Mouse (Mus musculus): ENCODE results near the gene Igsf9. TPM values are rescaled to one million over a fixed set of nuclear protein-coding genes. Genes with fewer than 3 reads are reported as not detected.

The Igsf9 gene
- polyA plus RNA-seq, 2 experiments = 0.60 to 2.1 TPM

DNA sequence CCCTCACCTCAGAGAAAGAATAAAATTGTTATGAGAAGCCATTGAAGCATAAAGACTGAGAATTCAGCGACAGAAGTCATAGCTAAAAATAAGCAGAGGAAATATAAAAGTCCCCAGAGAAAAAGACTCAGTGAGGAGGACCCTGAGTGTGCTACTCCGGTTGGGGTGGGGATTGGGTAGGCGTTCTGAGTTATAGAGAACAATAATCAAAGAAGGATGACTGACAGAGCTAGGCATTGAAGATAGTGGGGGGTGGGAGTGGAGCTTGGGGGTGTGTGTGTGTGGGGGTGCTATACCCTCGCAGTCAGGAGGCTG, 47.8 kb upstream of the Igsf9 start:
- no peaks in the 10 kb centered on the region for H3K27me3 ChIP-seq (ENCODE audit: control insufficient read depth, insufficient read depth, low read length)
- ATAC-seq (ENCODE audit: insufficient read depth) (no peak), DNase-seq (ENCODE audit: low read depth in 3 of 3, low spot score in 3 of 3) (no peak)
- H3K27ac ChIP-seq = no peak overlapping the region
- WGBS (ENCODE audit: insufficient replicate concordance) = 65% methylated on average over 4 of the region's 4 CpGs
- no peaks in the 10 kb centered on the region for H3K36me3 ChIP-seq (replicated peaks; ENCODE audit: control insufficient read depth, insufficient read depth, low read depth)
- H3K4me2 ChIP-seq (ENCODE audit: low read depth) = no peak overlapping the region
- no peak overlapping the region for H3K9ac ChIP-seq (replicated peaks)
- H3K4me3 ChIP-seq (ENCODE audit: insufficient read depth in 1 of 2, low read depth in 2 of 2, low read length in 2 of 2) = no peak overlapping the region
- H3K9me3 ChIP-seq (ENCODE audit: control insufficient read depth, low read length) = no peaks in the 10 kb centered on the region
- peaks cover 0 to 3% of the 10 kb centered on the region in 2 experiments; a peak in 1 of 4 replicates for H3K4me1 ChIP-seq (replicated peaks; ENCODE audit: control insufficient read depth in 2 of 2, insufficient read depth in 2 of 2, low read length in 1 of 2)
- no peak for TF ChIP-seq CTCF (IDR thresholded peaks at IDR 0.05; ENCODE audit: low read depth)
- no peak for TF ChIP-seq EP300 (IDR thresholded peaks at IDR 0.05; ENCODE audit: low read depth)

DNA sequence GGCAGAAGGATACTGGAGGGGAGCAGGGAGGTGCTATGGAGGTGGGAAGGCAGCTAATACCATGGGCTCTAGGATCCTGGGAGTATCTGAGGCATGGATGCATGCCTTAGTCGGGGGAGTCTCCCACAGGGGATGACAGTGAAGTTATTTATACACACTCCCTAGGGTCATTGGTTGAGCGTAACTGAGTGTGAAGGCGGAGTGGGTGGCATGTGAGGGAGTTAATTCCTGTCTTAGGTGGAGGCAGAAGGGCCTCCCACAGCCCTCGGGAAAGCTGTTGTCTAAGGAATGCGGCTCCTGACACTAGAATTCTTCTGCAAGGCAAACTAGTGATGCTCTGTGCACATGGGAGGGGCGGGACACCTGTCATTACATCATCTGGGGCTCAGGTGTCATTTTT, 44.8 kb upstream of the Igsf9 start:
- Histone ChIP-seq H3K4me1 (replicated peaks; ENCODE audit: control insufficient read depth in 2 of 2, insufficient read depth in 2 of 2, low read length in 1 of 2) (peaks cover 0 to 3% of the 10 kb centered on the region in 2 experiments; a peak in 1 of 4 replicates), H3K4me2 (ENCODE audit: low read depth) (no peak overlapping the region), H3K4me3 (ENCODE audit: insufficient read depth in 1 of 2, low read depth in 2 of 2, low read length in 2 of 2) (no peak overlapping the region), H3K9ac (replicated peaks) (no peak overlapping the region), H3K27ac (no peak overlapping the region), H3K36me3 (replicated peaks; ENCODE audit: control insufficient read depth, insufficient read depth, low read depth) (no peaks in the 10 kb centered on the region), H3K9me3 (ENCODE audit: control insufficient read depth, low read length) (no peaks in the 10 kb centered on the region), H3K27me3 (ENCODE audit: control insufficient read depth, insufficient read depth, low read length) (no peaks in the 10 kb centered on the region)
- ATAC-seq (ENCODE audit: insufficient read depth) = no peak
- DNase-seq (ENCODE audit: low read depth in 3 of 3, low spot score in 3 of 3) = no peak
- TF ChIP-seq CTCF (IDR thresholded peaks at IDR 0.05; ENCODE audit: low read depth) = no peak
- no peak for TF ChIP-seq EP300 (IDR thresholded peaks at IDR 0.05; ENCODE audit: low read depth)
- 45% methylated on average over 6 of the region's 6 CpGs for WGBS (ENCODE audit: insufficient replicate concordance)

DNA sequence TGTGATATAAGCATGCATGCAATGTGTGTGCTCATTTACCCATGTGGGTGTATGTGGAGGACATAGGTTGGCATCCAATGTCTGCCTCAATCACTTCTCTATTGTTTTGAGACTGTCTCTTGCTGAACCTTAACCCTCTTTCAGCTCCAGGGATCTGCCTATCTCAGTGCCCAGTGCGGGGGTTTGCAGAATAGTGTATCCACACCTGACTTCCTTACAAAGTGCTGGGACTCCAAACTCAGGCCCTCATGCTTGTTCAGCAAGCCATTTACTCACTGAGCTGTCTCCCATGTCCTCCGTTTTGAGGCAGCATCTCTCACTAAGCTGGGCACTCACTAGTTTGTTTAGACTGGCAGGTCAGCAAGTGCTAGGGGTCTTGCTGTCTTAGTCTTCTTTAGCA, 43.0 kb upstream of the Igsf9 start:
- no peak overlapping the region for H3K4me3 ChIP-seq (ENCODE audit: insufficient read depth in 1 of 2, low read depth in 2 of 2, low read length in 2 of 2)
- TF ChIP-seq CTCF (IDR thresholded peaks at IDR 0.05; ENCODE audit: low read depth) (no peak), EP300 (IDR thresholded peaks at IDR 0.05; ENCODE audit: low read depth) (no peak)
- no peak overlapping the region for H3K4me2 ChIP-seq (ENCODE audit: low read depth)
- DNase-seq (ENCODE audit: low read depth in 3 of 3, low spot score in 3 of 3) (no peak), ATAC-seq (ENCODE audit: insufficient read depth) (no peak)
- H3K27ac ChIP-seq = no peak overlapping the region
- 55% methylated on average over 2 of the region's 2 CpGs for WGBS (ENCODE audit: insufficient replicate concordance)
- H3K36me3 ChIP-seq (replicated peaks; ENCODE audit: control insufficient read depth, insufficient read depth, low read depth) = no peaks in the 10 kb centered on the region
- H3K27me3 ChIP-seq (ENCODE audit: control insufficient read depth, insufficient read depth, low read length) = no peaks in the 10 kb centered on the region
- H3K4me1 ChIP-seq (replicated peaks; ENCODE audit: control insufficient read depth in 2 of 2, insufficient read depth in 2 of 2, low read length in 1 of 2) = no peaks in the 10 kb centered on the region
- H3K9ac ChIP-seq (replicated peaks) = no peak overlapping the region
- H3K9me3 ChIP-seq (ENCODE audit: control insufficient read depth, low read length) = no peaks in the 10 kb centered on the region

DNA sequence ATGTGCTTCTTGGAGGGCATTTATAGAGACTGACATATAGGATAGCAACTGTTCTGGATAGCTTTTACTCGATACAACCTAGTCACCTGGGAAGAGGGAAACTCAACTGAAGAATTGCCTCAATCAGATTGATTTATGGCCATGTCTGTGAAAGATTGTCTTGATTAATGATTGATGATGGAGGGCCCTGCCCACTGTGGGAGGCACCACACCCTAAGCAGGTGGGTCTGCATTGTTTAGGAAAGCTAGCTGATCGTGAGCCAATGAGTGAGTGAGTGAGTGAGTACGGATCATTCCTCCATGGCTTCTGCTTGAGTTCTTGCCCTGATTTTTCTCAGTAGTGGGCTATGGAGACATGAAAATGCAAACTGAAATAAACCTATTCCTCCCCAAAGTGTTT, 41.1 kb upstream of the Igsf9 start:
- Histone ChIP-seq H3K9ac (replicated peaks) (no peak overlapping the region), H3K27me3 (ENCODE audit: control insufficient read depth, insufficient read depth, low read length) (no peaks in the 10 kb centered on the region), H3K27ac (no peak overlapping the region), H3K4me3 (ENCODE audit: insufficient read depth in 1 of 2, low read depth in 2 of 2, low read length in 2 of 2) (no peak overlapping the region), H3K4me2 (ENCODE audit: low read depth) (no peak overlapping the region), H3K4me1 (replicated peaks; ENCODE audit: control insufficient read depth in 2 of 2, insufficient read depth in 2 of 2, low read length in 1 of 2) (no peaks in the 10 kb centered on the region), H3K9me3 (ENCODE audit: control insufficient read depth, low read length) (no peaks in the 10 kb centered on the region), H3K36me3 (replicated peaks; ENCODE audit: control insufficient read depth, insufficient read depth, low read depth) (no peaks in the 10 kb centered on the region)
- 57% methylated on average over 3 of the region's 3 CpGs for WGBS (ENCODE audit: insufficient replicate concordance)
- no peak for DNase-seq (ENCODE audit: low read depth in 3 of 3, low spot score in 3 of 3)
- TF ChIP-seq EP300 (IDR thresholded peaks at IDR 0.05; ENCODE audit: low read depth) (no peak), CTCF (IDR thresholded peaks at IDR 0.05; ENCODE audit: low read depth) (no peak)
- no peak for ATAC-seq (ENCODE audit: insufficient read depth)

DNA sequence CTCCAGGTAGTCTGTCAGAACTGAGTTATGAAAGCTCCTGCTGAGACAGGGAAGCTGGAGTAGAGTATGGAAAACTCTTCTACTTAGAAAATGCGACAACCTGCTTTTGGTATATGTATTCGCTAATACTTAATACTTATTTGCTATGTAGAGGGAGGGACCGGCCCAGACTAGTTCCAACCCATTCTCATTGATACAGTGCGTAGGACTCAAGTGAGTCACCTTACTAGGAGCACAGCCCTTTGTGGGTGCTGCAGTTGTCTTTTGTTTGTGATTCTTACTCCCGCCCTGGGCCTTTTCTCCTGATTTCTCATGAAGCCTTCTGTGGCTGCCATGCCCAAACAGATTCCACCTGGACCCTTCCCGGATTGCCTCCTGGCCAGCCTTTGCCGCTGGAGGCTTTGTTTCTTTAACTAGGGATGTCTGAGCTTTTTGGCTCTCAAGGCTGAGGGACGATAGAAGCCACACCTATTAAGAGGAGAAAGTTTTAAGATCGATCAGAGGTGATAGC, 39.6 kb upstream of the Igsf9 start:
- Histone ChIP-seq H3K4me2 (ENCODE audit: low read depth) (no peak overlapping the region), H3K27ac (no peak overlapping the region), H3K27me3 (ENCODE audit: control insufficient read depth, insufficient read depth, low read length) (no peaks in the 10 kb centered on the region), H3K9ac (replicated peaks) (no peak overlapping the region), H3K9me3 (ENCODE audit: control insufficient read depth, low read length) (no peaks in the 10 kb centered on the region), H3K36me3 (replicated peaks; ENCODE audit: control insufficient read depth, insufficient read depth, low read depth) (no peaks in the 10 kb centered on the region), H3K4me3 (ENCODE audit: insufficient read depth in 1 of 2, low read depth in 2 of 2, low read length in 2 of 2) (no peak overlapping the region), H3K4me1 (replicated peaks; ENCODE audit: control insufficient read depth in 2 of 2, insufficient read depth in 2 of 2, low read length in 1 of 2) (no peaks in the 10 kb centered on the region)
- 73% methylated on average over 9 of the region's 9 CpGs for WGBS (ENCODE audit: insufficient replicate concordance)
- TF ChIP-seq CTCF (IDR thresholded peaks at IDR 0.05; ENCODE audit: low read depth) (no peak), EP300 (IDR thresholded peaks at IDR 0.05; ENCODE audit: low read depth) (no peak)
- no peak for DNase-seq (ENCODE audit: low read depth in 3 of 3, low spot score in 3 of 3)
- ATAC-seq (ENCODE audit: insufficient read depth) = no peak
